Mouse (Mus musculus): ENCODE measurements around the gene Mlh3.

Gene Mlh3

GRCm38 (mm10) chr12:85186361-85186760 is 84.0 kb downstream of the Mlh3 start:
- DNase-seq, result no peak

DNA sequence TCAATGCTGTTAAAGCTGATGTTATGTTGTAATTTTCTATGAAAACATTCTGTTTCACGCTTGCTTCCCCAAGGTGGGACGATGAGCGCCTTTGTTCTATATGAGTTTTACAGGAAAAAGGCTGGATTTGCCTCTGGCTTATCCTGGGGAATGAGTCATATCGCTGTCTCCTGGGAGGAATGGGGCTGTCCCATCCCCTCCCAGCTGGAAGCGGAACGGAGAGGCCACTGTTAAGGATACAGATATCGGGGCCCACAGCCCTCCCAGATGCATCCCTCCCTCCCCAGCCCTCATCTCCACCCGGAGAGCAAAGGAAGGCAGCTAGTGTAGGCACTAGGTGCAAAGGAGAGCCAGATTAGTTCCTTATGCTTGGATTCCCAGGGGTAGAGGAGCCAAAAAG is 84.6 kb downstream of the Mlh3 start:
- DNase-seq, result no peak

Data from kidney, adult 9 months (tissue).